Mouse (Mus musculus): Measurements from ENCODE around the gene Gm4788.
"Not testable (repeated sequence)": the region's sequence is repeated elsewhere in the genome, so short reads cannot be mapped to it uniquely, and the experiment has no call there.

The Gm4788 gene

DNA sequence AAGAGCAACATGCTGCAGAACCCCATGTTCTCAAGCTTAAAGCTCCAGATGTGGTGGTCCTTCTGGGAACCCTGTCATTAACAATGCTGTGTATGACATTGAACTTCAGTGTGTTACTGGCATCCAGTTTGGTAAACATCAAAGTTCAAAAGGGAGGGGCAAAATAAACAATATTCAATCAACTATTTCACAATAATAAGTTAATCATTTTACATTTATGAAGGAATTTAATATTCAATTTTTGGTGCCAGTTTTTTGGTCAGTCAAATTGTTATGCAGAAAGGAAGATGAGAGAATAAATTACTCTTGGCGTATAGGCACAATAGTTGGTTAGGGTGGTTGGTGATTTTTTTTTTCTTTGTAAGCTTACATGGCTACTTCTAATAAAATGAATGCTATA lies at the start of gene Gm4788:
Gm4788 (minus strand) TSS at position 101 of the 400 bp plus-strand sequence.
- no peak for DNase-seq (ENCODE audit: low spot score)

GRCm38 (mm10) chr1:139808594-139808993 lies 27.6 kb upstream of the Gm4788 start:
- DNase-seq (ENCODE audit: low spot score) = no peak

- DNase-seq (ENCODE audit: low spot score) = not testable (repeated sequence)
Measured at GRCm38 (mm10) chr1:139769913-139770312, 11.1 kb downstream of the Gm4788 start.

- DNase-seq (ENCODE audit: low spot score) = not testable (repeated sequence)
Measured at GRCm38 (mm10) chr1:139716681-139717080, 64.4 kb downstream of the Gm4788 start.

DNA sequence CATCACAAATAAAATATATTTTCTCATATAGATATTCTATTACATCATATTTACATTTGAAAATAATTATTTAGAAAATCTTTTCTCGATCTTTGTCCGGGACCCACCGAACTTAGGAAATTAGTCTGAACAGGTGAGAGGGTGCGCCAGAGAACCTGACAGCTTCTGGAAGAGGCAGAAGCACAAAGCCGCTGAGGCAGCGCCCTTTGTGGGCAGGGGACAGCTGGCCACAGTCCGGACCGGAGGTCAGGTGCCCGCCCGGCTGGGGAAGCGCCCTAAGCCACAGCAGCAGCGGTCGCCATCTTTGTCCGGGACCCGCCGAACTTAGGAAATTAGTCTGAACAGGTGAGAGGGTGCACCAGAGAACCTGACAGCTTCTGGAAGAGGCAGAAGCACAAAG lies 64.8 kb downstream of the Gm4788 start:
- not testable (repeated sequence) for DNase-seq (ENCODE audit: low spot score)

DNA sequence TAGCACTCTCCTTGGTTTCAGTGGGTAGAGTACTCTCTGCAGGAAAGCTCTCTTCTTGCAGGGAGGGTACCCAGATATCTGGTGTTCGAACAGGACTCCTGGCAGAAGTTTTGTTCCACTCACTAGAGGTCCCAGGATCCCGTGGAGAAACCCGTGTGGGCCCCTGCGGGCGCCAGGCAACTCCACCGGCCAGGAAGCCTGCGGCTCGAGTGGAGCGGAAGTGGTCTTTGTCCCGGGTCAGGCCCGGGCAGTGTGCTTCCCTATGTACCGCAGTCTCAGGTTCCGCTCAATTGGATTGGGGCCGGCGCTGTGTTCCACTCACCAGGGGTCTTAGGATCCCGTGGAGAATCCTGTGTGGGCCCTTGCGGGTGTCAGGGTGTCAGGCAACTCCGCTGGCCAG lies 131.1 kb downstream of the Gm4788 start:
- DNase-seq (ENCODE audit: low spot score) = not testable (repeated sequence)
